Mouse (Mus musculus) thymus, postnatal 0 days (tissue): ENCODE measurements around the gene Rala. TPM values are rescaled to one million over a fixed set of nuclear protein-coding genes. Genes with fewer than 3 reads are reported as not detected.
A peak's percentile ranks its signal among the peaks of the same experiment; 100 is the strongest.
"Not testable (repeated sequence)": the region's sequence is repeated elsewhere in the genome, so short reads cannot be mapped to it uniquely, and the experiment has no call there.

ENCODE experiments used
- DNase-seq: peaks from one replicate; pipeline ENCODE4 v3.0.0-alpha.2; 2015; ENCODE audit warnings: low spot score
- polyA plus RNA-seq: library from polyadenylated mRNA; unstranded; fragments of >200 nt; fragmentation: Nextera tagmentation; extraction: Ambion mirVana; gene quantifications from 2 replicates; pipeline ENCODE4 v1.2.1, GENCODE M21; 2015

Gene Rala
- 84.1 and 85.6 TPM in 2 replicates for polyA plus RNA-seq

DNA sequence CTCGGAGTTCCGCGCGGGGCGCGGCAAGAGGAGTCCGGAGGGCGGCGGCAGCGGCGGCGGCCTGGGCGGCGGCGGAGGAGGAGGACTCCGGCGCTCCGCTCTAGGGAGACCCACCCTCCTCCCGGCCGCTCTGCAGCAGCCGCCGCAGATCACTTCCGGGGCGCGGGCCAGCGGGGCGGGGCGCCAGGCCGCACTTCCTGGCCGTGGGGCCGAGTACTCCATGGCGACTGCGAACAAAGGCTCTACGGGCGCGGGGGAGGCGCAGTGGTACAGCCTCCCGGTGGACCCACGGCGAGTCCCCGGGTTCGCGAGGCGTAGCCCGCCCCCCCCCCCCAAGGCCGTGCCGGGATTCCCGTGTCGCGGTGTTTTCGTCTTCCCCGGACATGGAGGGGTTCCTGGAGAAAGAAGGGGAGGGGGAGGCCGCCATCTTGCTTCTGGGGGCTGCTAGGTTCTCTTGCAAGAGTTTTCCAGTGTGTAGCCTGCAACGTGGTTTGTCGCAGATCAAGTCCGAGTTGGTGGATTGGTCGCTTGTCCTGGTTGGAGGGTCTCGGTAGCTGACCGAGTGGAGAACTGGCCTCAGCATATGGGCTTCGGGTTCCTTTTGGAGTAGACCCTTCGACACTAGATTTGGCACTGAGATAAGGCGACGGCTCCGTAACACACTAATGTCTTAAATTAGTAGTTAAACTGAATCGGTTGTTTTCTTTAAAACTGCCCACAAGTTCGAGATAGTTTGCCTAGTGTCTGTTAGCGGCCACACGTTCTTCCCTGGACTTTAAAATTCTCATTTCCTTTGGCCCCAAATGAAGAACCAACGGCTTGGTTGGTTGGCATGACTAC, at the start of gene Rala:
Gene Rala, minus strand, starts transcription at position 162 of the 840 bp plus-strand sequence.
- peak; percentile 91 for DNase-seq

DNA sequence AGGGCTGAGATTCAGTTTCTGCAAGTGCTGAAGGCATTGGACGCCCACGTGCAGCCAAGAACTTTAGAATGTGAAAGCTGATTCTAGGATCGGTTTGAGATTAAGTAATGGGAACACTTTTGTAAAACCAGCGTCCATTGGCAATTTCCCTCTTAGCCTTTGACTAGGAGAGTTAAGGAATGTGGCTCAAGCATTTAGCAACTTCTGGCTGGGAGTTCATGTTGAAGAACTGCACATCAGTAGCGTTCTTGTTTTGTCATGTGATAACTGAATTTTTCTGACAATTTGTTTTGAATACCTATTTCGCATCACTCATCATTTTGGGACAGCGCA, 49.4 kb upstream of the Rala start:
- DNase-seq = no peak

DNA sequence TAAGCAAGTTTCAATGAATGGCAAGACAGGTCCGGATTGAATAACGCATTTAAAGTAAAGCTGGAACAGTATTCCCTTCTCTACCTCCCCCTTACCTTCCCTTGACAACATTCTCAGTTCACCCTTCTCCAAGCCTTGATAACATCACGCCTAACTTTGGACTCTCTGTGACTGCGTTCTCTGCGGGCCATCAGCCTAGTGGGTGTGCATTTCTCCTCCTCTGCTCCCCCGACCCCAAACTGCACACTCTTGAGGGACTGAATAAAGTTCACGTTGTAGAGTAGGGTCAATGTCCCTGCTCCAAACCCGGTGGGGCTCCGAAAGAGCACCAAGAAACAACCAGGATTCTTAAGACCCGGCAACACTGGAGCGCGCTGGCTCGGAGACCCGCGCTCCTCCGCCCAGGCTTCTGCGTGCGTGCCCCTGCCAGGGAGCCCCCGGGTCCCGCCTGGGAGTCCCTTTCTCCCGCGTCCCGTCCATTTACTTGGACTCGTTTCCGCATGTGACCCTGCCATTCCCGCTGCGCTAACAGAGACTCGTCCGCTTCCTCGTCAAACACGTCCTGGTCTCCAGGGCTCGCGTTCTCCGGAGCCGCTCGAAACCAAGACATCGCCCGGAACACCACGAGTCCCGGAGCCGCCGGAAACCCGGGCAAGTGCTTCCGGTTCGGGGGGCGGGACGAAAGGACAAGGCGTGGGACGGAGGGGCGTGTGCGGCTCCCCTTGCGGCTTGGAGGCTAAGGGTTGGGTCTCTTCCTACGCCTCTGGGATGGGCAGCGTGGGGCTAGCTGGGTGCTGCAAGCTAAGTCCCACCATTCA, 48.9 kb upstream of the Rala start, which contains the start of gene Yae1d1:
Gene Yae1d1, minus strand, starts transcription at position 653 of the 818 bp plus-strand sequence.
- peak; percentile 91 for DNase-seq

DNA sequence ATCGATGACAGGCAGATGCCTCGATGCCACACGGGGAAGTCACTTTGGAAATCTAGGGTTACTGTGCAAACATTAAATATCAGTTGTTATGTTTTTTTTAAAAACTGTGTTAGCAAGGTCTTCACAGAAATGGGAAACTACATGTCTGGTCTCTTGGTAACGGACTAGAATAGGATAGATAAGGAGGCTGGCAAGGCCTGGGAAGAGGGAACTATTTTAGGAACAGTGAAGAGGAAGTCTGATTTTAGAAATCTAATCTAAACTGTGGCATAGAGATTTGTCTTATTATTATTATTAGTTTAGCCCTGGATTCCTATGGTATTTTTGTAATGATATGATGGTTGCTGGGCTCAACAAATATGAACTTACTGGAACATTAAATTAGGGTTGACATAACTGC, 48.0 kb upstream of the Rala start:
- DNase-seq = no peak

DNA sequence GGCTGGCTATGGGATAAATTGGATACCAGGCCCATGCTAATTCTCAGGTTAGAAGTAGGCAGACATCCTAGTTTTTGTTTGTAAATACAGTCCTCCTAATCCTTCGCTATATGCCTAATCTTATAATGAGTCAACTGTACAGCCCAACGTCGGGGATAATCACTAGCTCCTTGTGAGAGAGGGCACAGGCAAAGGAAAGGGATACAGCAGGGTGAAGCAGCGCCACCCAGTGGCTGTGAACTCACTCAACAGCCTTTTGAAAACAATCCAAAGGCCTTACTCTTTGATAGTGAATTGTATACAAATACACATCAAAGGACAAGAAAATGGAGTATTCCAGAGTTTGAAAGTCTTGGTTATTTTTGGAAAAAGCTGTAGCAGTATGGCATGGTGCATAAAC, 39.2 kb upstream of the Rala start:
- DNase-seq = no peak

DNA sequence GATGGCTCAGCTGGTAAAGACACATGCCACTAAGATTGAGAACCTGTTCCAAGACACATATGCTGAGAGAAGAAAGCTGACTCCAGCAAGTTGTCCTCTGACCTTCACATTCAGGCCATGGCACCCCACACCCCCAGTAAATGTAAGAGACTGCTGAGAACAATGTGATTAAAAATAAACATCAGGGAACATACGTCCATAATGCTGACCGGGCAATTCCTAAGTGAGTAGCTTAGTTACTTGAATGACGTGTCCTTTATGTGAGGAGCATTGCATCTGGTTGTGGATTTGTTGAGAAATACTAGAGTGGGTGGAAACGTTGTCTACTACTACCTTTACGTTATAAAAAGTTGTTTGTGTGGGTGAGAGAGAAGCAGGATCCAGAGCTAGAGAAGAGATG, 38.6 kb upstream of the Rala start:
- no peak for DNase-seq

DNA sequence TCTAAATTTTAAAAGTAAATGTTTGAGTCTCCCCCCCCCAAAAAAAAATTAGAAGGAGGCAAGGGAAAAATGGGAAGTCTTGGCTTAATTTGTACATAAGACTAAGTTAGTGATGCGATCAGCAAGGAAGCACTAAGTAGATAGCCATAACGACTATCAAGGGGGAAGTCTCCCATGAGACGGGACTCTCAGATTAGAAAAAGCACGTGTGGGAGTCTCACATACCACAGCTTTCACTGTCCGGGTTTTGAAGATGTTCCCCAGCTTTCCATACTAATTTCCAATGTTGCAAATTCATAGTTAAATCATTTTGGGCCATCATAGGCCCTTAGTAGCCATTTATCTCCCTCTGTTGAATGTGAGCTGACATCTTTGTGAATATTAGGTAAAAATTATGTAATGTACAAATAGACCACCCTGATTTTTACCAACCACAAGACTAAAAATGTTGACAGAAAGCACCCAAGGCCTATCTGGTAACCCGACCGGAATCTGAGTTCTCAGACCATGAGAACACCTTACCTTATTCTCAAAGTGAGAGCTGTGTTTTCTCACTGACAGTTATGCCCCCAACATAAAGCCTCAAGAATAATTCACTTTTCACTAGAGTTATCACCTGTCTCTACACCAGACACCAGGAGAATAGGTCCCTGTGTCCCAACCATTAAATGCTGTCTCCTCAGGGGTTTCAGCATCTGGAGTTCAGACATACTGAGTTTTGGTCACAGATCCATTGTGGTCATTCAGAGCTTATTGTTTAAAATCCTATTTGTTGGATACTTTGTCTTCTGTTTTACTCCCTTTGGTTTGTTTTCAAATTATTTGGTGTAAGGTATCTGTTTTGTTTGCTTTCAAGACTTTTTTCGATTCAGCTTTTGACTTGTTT, 33.1 kb upstream of the Rala start:
- DNase-seq = no peak

DNA sequence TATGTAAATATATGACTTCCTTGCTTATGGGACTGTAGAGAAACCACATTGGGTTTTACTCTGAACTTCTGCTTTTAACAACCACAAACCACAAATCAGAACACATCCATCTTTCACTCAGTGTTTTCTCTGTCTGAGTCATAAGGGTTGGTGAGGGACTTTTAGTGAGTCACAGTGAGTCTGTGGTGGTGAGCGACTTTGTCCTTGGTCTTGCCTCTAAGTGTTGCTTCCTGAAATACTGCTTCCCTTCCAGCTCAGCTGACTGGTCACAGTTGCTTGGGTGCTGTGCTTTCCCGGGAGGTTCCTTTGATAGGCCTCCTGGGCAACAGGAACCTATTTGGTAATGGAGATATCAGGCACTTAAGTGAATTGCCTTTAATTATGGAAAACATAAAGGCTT, 31.9 kb upstream of the Rala start:
- no peak for DNase-seq

DNA sequence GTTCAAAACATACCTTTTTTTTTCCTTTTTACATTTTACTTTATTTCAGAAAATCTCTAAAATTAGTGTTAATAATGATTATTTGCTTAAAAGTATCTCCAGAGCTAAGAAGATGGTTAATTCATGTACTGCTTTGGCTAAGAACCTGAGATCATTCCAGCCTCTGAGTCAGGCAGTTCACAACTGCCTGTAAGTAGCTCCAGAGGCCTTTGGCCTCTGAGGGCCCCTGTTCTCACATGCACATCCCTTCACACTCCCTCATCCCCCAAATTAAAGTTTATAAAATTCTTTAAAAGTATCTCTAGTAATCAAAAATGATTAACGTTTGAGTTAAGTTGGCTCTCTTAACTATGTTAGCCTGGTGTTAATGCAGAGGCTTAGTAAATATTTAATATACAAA, 31.4 kb upstream of the Rala start:
- DNase-seq = no peak

DNA sequence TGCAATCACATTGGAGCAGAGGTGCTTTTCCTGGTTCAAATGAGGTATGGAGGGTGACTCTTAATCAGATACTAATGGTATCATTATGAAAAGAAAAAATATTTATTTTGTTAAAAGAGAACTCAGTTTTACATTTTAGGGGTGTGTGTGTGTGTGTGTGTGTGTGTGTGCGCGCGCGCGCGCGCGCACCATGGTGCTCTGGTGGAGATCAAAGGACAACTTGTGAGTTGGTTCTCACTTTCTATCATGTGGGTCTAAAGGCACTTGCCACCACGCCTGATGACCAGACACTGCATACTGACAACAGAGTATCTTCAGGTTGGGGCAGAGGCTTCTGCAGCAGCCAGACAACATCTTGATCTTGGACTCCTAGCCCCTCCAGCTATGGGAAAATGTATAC, 30.7 kb upstream of the Rala start:
- DNase-seq = no peak

DNA sequence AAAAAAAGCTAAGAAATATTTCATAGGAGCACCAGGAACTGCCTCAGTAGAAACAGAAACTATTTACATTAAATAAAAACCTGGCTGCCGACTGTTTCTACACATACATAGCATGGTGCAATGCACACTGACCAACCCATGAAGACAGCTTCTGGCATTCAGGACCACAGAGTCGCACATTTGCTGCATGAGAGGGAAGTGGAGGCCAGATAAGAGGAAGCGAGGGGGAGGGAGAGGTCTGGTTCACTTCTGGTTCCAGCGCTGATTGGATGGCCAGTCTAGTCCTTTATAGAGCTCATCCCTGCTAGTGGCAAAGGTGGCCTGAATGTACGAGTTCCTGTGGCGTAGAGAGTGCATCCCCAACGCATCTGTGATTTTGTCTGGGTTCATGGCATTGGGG, 16.6 kb upstream of the Rala start:
- no peak for DNase-seq

DNA sequence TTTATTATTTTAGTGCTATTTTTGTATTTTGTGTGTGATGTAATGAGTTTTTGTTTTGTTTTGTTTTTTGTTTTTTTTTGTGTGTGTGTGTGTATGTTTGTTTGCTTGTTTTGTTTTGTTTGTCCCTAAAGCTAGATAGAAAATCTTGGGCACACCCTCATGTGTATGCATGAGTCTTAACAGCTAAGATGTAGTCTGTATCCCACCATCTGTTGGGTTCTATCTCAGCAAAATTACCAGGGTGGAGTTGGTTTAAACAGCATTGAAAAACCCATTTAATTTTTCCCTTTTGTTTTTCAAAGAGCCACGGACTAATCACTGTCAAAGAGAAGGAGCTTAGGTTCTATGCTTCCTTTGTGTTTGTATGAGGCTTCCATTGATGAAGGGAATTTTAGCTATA, 10.2 kb upstream of the Rala start:
- no peak for DNase-seq

DNA sequence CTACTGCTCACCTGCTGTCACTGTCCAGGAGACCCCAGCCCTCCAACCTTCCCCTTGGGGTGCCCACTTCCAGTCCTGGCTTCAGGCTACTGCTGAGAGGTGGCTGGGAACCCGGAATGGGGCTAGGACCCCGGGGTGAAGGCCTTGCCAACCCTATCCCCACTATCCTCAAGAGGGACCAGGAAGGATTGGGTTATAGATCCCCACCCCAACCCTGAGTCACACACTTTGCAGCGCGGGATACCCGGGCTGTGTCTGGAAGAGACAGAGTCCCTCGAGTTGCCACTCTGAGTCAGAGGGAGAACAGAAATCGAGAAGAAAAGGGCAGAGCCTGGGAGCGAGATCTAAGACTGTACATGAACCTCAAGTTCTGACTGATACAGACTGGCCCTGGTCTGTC, 6.5 kb upstream of the Rala start:
- DNase-seq = not testable (repeated sequence)

DNA sequence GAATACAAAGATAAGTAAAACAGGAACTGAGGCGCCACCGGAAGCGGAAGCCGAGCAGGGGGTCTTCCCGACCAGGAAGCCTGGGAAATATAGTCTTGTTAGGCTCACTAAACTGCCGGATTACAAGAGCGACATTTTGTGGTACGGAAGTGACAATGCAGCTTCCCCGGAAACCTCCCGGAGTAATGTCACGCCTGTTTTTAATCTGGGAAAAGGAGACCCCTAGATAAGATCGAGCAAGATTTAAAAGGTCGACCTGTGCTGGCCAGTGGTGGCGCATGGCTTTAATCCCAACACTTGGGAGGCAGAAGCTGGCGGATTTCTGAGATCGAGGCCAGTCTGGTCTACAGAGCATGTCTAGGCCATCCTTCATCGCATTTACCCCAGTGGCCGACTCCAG, 5.5 kb upstream of the Rala start:
- no peak for DNase-seq

DNA sequence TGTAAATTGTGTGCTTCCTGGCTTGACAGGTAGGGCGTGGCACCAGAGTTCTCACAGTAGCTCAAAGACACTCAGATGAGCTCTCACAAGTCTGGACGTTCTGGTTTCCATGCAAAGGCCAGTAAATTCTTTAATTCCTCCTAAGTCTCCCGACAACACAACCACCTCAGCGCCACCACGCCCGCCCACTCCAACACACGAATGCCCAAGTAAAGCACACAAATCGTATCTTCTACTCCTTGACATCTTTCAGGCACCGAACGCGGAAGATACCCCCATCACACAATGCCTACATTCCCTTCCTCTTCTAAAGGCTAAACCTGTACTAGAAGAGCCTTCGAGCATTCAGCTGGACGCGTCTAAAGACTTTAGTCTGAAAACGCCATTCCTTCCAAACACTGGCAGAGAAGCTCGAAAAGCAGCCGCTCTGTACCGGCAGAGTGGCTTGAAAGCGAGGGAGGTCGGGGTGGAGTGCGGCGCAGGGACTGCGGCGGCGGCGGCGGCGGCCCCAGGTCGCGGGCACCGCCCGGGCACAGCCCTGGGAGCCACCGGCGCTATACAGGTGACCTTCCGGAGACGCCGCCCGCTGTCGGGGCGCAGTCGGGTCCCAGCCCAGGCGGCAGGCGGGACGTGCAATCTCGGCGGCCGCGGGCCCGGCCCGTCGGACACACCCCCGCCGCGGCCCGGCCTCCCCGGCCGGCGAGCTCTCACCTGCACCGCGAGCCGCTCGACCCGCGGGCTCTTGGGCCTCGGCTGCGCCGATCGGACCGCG, 547 bp downstream of the Rala start:
- DNase-seq = peak; percentile 32

DNA sequence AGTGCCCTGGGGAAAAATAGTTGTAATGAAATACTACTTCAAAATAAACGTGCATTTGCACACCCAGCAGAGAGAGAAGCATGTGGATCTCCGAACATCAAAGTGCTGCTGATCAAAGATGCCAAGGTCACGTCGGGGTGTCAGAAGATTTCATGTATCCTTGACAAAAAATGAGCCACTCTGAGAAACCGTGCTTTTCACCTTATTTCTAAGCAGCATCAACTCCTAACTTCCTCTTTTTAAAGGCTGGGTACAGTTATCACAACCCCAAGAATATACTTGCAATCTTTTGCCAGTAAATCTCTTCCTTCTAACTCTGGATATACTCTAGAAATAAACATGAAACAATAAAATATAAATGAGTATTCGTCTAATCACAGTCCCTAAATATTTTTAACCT, 1.7 kb downstream of the Rala start:
- DNase-seq = peak; percentile 2

DNA sequence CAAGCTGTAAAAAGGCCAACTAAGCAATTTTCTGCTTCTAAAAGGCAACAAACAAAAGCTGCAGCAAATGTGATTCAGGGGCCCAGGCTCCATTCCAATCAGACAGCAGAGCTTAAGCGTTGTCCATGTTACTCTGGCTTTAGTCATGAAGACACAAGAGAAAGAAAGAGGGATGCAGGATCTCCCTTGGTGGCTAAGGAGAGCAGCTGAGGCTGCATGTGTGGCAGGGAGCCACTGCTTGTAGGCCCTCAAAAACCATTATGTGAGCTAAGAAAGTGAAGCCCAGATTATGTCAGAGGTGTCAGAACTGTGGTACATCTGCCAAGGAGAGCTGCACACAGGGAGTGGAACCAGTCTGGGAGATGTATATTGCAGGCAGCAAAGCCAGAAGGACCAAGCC, 36.7 kb downstream of the Rala start:
- DNase-seq = no peak

DNA sequence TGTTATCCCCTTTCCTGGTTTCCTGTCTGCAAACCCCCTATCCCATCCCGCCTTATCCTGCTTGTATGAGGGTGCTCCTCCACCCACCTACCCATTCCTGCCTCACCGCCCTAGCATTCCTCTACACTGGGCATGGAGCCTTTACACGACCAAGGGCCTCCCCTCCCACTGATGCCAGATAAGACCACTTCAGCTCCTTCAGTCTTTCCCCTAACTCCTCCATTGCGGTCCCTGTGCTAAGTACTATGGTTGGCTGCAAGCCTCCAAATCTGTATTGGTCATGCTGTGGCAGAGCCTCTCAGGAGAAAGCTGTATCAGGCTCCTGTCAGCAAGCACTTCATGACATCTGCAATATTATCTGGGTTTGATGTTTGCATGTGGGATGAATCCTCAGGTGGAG, 42.6 kb downstream of the Rala start:
- no peak for DNase-seq

DNA sequence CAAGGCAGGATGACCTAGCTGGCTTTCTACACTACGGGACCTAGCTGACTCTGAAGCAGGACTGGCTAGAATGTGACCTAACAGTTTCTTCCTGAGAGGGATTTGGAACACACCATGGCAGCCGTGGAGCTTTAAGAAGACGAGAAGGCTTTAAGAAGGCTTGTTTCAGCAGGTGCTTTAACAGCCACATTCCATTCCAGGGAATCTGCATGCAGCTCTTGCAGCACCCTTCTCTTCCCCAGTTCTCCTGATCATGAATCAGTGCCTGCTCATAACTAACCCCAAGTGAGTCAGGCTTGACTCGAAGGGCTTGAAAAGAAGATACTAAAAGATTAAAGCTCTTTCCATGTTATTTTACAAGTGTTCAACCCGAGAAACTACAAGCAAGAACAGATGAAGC, 43.4 kb downstream of the Rala start:
- no peak for DNase-seq

DNA sequence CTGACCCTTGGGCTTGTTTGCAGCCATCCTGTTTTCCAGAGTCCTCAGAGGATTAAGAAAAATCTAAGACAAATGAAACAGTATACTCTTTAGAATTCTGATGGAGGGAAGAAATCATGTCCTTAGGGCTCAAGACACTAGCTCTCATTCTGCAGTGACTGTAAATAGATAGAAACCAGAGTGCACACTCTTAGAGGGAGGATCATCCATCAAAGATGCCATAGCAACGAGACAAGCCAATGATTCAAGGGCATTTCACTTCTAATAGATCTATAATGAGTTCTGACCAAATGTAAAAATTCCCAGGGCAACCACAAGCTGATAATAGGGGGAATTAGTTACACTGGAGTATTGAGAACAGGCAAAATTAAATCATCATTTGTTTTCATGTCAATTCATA, 47.0 kb downstream of the Rala start:
- no peak for DNase-seq

DNA sequence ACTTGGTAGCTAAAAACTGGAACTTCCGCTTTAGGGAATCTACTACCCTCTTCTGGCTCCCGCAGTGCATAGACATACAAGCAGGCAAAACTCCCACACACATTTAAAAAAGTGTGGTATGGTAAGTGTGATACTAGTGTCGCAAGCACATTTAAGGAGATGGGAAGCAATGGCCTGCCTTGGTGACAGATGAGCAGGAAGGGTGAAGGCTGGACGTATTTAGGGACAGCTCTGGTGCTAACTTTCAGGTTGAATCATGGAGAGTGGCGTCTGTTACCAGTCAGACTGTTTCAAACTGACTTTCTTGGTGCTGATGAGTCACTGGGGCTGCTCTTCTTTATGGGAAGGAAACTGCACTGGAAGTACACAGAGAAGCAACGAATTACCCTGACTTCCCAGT, 52.5 kb downstream of the Rala start:
- DNase-seq = no peak
